Mouse (Mus musculus): Measurements from ENCODE around the gene Tmprss11a. TPM values are rescaled to one million over a fixed set of nuclear protein-coding genes. Genes with fewer than 3 reads are reported as not detected.

The Tmprss11a gene
- not detected in 2 replicates for polyA plus RNA-seq (2015; fragmentation: Nextera tagmentation; extraction: Ambion mirVana)

GRCm38 (mm10) chr5:86468890-86469289 is at the start of gene Tmprss11a:
Tmprss11a (minus strand) TSS chr5:86468990.
- H3K27me3 ChIP-seq: no peaks in the 10 kb centered on the region
- ATAC-seq (ENCODE audit: low FRiP score, low read depth): no peak
- H3K4me2 ChIP-seq: no peak within 1 kb of the TSS
- 77% methylated on average over 4 of the region's 4 CpGs for WGBS
- H3K9ac ChIP-seq: no peak within 1 kb of the TSS
- H3K4me1 ChIP-seq (replicated peaks): no peaks in the 10 kb centered on the region
- H3K4me3 ChIP-seq: no peak within 1 kb of the TSS
- H3K9me3 ChIP-seq: no peaks in the 10 kb centered on the region
- H3K27ac ChIP-seq (replicated peaks): no peak within 1 kb of the TSS
- H3K36me3 ChIP-seq: no peaks in the 10 kb centered on the region

GRCm38 (mm10) chr5:86518500-86518899 is 49.7 kb upstream of the Tmprss11a start, which contains the start of gene Tmprss11g:
Tmprss11g (minus strand) TSS chr5:86518600.
- no peak within 1 kb of the TSS for H3K9ac ChIP-seq
- ATAC-seq (ENCODE audit: low FRiP score, low read depth): no peak
- no peaks in the 10 kb centered on the region for H3K36me3 ChIP-seq
- H3K4me1 ChIP-seq (replicated peaks): no peaks in the 10 kb centered on the region
- WGBS: 83% methylated on average over 9 of the region's 9 CpGs
- no peaks in the 10 kb centered on the region for H3K9me3 ChIP-seq
- H3K27me3 ChIP-seq: no peaks in the 10 kb centered on the region
- H3K4me2 ChIP-seq: no peak within 1 kb of the TSS
- H3K27ac ChIP-seq (replicated peaks): no peak within 1 kb of the TSS
- no peak within 1 kb of the TSS for H3K4me3 ChIP-seq

- Histone ChIP-seq H3K27me3 (no peaks in the 10 kb centered on the region), H3K4me1 (replicated peaks) (no peaks in the 10 kb centered on the region), H3K27ac (replicated peaks) (no peak overlapping the region), H3K9ac (no peak overlapping the region), H3K4me2 (no peak overlapping the region), H3K4me3 (no peak overlapping the region), H3K9me3 (no peaks in the 10 kb centered on the region), H3K36me3 (no peaks in the 10 kb centered on the region)
- WGBS: 45% methylated on average over 5 of the region's 5 CpGs
- ATAC-seq (ENCODE audit: low FRiP score, low read depth): no peak
Observed at GRCm38 (mm10) chr5:86511538-86511937, 42.7 kb upstream of the Tmprss11a start.

GRCm38 (mm10) chr5:86493453-86493852 is 24.7 kb upstream of the Tmprss11a start:
- Histone ChIP-seq H3K27ac (replicated peaks) (no peak overlapping the region), H3K27me3 (no peaks in the 10 kb centered on the region), H3K36me3 (no peaks in the 10 kb centered on the region), H3K4me1 (replicated peaks) (no peaks in the 10 kb centered on the region), H3K4me3 (no peak overlapping the region), H3K9me3 (no peaks in the 10 kb centered on the region), H3K4me2 (no peak overlapping the region), H3K9ac (no peak overlapping the region)
- ATAC-seq (ENCODE audit: low FRiP score, low read depth): no peak
- 88% methylated on average over 1 of the region's 1 CpGs for WGBS

GRCm38 (mm10) chr5:86482562-86482961 is 13.8 kb upstream of the Tmprss11a start:
- ATAC-seq (ENCODE audit: low FRiP score, low read depth): no peak
- WGBS: 74% methylated on average over 2 of the region's 2 CpGs
- H3K9me3 ChIP-seq: no peaks in the 10 kb centered on the region

GRCm38 (mm10) chr5:86482031-86482430 is 13.2 kb upstream of the Tmprss11a start:
- H3K4me1 ChIP-seq (replicated peaks): no peaks in the 10 kb centered on the region
- no peak overlapping the region for H3K4me2 ChIP-seq
- no peaks in the 10 kb centered on the region for H3K27me3 ChIP-seq
- no peak overlapping the region for H3K4me3 ChIP-seq
- H3K36me3 ChIP-seq: no peaks in the 10 kb centered on the region
- WGBS: 98% methylated on average over 1 of the region's 1 CpGs
- H3K9me3 ChIP-seq: no peaks in the 10 kb centered on the region
- H3K9ac ChIP-seq: no peak overlapping the region
- ATAC-seq (ENCODE audit: low FRiP score, low read depth): no peak
- no peak overlapping the region for H3K27ac ChIP-seq (replicated peaks)

More at GRCm38 (mm10) chr5:86482562-86482961, 13.8 kb upstream of the Tmprss11a start:
- Histone ChIP-seq H3K4me3 (no peak overlapping the region), H3K4me1 (replicated peaks) (no peaks in the 10 kb centered on the region), H3K27me3 (no peaks in the 10 kb centered on the region), H3K27ac (replicated peaks) (no peak overlapping the region), H3K4me2 (no peak overlapping the region), H3K9ac (no peak overlapping the region), H3K36me3 (no peaks in the 10 kb centered on the region)

- no peak for ATAC-seq (ENCODE audit: low FRiP score, low read depth)
- 90% methylated on average over 9 of the region's 9 CpGs for WGBS
Observed at GRCm38 (mm10) chr5:86473859-86474258, 5.1 kb upstream of the Tmprss11a start.

GRCm38 (mm10) chr5:86439306-86439705 is 29.5 kb downstream of the Tmprss11a start:
- no peaks in the 10 kb centered on the region for H3K36me3 ChIP-seq
- H3K9ac ChIP-seq: no peak overlapping the region
- no peaks in the 10 kb centered on the region for H3K4me1 ChIP-seq (replicated peaks)
- H3K27me3 ChIP-seq: no peaks in the 10 kb centered on the region
- no peak for ATAC-seq (ENCODE audit: low FRiP score, low read depth)
- H3K9me3 ChIP-seq: no peaks in the 10 kb centered on the region
- 82% methylated on average over 2 of the region's 2 CpGs for WGBS
- no peak overlapping the region for H3K4me2 ChIP-seq
- H3K4me3 ChIP-seq: no peak overlapping the region
- no peak overlapping the region for H3K27ac ChIP-seq (replicated peaks)

More at GRCm38 (mm10) chr5:86473859-86474258, 5.1 kb upstream of the Tmprss11a start:
- no peak overlapping the region for H3K27ac ChIP-seq (replicated peaks)
- H3K9me3 ChIP-seq: no peaks in the 10 kb centered on the region
- no peaks in the 10 kb centered on the region for H3K27me3 ChIP-seq
- H3K4me2 ChIP-seq: no peak overlapping the region
- H3K36me3 ChIP-seq: no peaks in the 10 kb centered on the region
- no peak overlapping the region for H3K9ac ChIP-seq
- no peak overlapping the region for H3K4me3 ChIP-seq
- H3K4me1 ChIP-seq (replicated peaks): no peaks in the 10 kb centered on the region

- H3K36me3 ChIP-seq: no peaks in the 10 kb centered on the region
- H3K4me3 ChIP-seq: no peak overlapping the region
- H3K4me1 ChIP-seq (replicated peaks): no peaks in the 10 kb centered on the region
- H3K9me3 ChIP-seq: no peaks in the 10 kb centered on the region
- no peak overlapping the region for H3K27ac ChIP-seq (replicated peaks)
- no peak overlapping the region for H3K4me2 ChIP-seq
- no peak overlapping the region for H3K9ac ChIP-seq
- no peak for ATAC-seq (ENCODE audit: low FRiP score, low read depth)
- H3K27me3 ChIP-seq: no peaks in the 10 kb centered on the region
Observed at GRCm38 (mm10) chr5:86438548-86438947, 30.2 kb downstream of the Tmprss11a start.

- WGBS: 4% methylated on average over 2 of the region's 2 CpGs
- Histone ChIP-seq H3K9me3 (no peaks in the 10 kb centered on the region), H3K4me3 (no peak overlapping the region), H3K4me1 (replicated peaks) (no peaks in the 10 kb centered on the region), H3K27ac (replicated peaks) (no peak overlapping the region), H3K4me2 (no peak overlapping the region), H3K36me3 (no peaks in the 10 kb centered on the region), H3K27me3 (no peaks in the 10 kb centered on the region), H3K9ac (no peak overlapping the region)
- ATAC-seq (ENCODE audit: low FRiP score, low read depth): no peak
Observed at GRCm38 (mm10) chr5:86432697-86433096, 36.1 kb downstream of the Tmprss11a start.

GRCm38 (mm10) chr5:86431096-86431495 is 37.7 kb downstream of the Tmprss11a start:
- Histone ChIP-seq H3K9ac (no peak overlapping the region), H3K9me3 (no peaks in the 10 kb centered on the region), H3K27me3 (no peaks in the 10 kb centered on the region), H3K4me1 (replicated peaks) (no peaks in the 10 kb centered on the region), H3K4me2 (no peak overlapping the region), H3K4me3 (no peak overlapping the region), H3K36me3 (no peaks in the 10 kb centered on the region), H3K27ac (replicated peaks) (no peak overlapping the region)
- no peak for ATAC-seq (ENCODE audit: low FRiP score, low read depth)
- 71% methylated on average over 5 of the region's 5 CpGs for WGBS

GRCm38 (mm10) chr5:86421323-86422028 is 47.3 kb downstream of the Tmprss11a start:
- 51% methylated on average over 3 of the region's 3 CpGs for WGBS
- H3K4me2 ChIP-seq: no peak overlapping the region

GRCm38 (mm10) chr5:86419494-86419893 is 49.3 kb downstream of the Tmprss11a start:
- Histone ChIP-seq H3K9ac (no peak overlapping the region), H3K27me3 (no peaks in the 10 kb centered on the region), H3K4me3 (no peak overlapping the region), H3K4me2 (no peak overlapping the region), H3K9me3 (no peaks in the 10 kb centered on the region), H3K27ac (replicated peaks) (no peak overlapping the region), H3K4me1 (replicated peaks) (no peaks in the 10 kb centered on the region), H3K36me3 (no peaks in the 10 kb centered on the region)
- ATAC-seq (ENCODE audit: low FRiP score, low read depth): no peak
- WGBS: 26% methylated on average over 4 of the region's 4 CpGs

More at GRCm38 (mm10) chr5:86421323-86422028, 47.3 kb downstream of the Tmprss11a start:
- Histone ChIP-seq H3K4me1 (replicated peaks) (no peaks in the 10 kb centered on the region), H3K27ac (replicated peaks) (no peak overlapping the region), H3K4me3 (no peak overlapping the region), H3K9me3 (no peaks in the 10 kb centered on the region), H3K36me3 (no peaks in the 10 kb centered on the region), H3K9ac (no peak overlapping the region), H3K27me3 (no peaks in the 10 kb centered on the region)
- ATAC-seq (ENCODE audit: low FRiP score, low read depth): no peak

All from hindbrain, embryonic 15.5 days (tissue).